Mouse (Mus musculus) spleen, postnatal 4 days (tissue): Measurements from ENCODE around the gene Rpl35.

Experiments
- DNase-seq, 2 experiments: peaks; one replicate each; pipeline ENCODE4 v3.0.0; 2022; ENCODE audit warnings: low spot score in 2 of 2

Gene Rpl35

GRCm38 (mm10) chr2:38997386-38998374 is 7.7 kb downstream of the Rpl35 start, which contains the start of gene Wdr38:
Gene Wdr38, plus strand, starts transcription at chr2:38997476.
- DNase-seq: peak; percentile 86 to 94

DNA sequence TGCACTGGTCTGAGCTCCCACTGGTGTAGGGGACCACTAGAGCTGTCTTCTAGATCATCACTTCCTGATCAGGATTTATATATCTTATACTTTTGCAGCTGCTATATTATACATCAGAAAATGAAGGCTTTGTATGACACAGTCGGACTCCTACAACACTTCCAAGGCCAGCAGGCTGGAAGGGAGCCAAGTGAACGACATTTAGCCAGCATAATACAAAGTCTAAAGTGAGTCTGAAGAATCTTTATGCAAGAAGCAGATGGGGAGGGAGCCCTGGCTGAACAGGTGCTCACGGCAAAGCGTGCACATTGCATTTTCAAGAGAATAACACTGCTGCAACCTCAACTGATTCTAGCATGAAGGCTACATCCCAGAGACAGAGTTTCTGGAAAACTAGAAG is 13.0 kb downstream of the Rpl35 start:
- no peak for DNase-seq

- no peak for DNase-seq
Observed at GRCm38 (mm10) chr2:38992004-38992403, 13.4 kb downstream of the Rpl35 start.

- no peak for DNase-seq
Observed at GRCm38 (mm10) chr2:38988929-38989328, 16.5 kb downstream of the Rpl35 start.

DNA sequence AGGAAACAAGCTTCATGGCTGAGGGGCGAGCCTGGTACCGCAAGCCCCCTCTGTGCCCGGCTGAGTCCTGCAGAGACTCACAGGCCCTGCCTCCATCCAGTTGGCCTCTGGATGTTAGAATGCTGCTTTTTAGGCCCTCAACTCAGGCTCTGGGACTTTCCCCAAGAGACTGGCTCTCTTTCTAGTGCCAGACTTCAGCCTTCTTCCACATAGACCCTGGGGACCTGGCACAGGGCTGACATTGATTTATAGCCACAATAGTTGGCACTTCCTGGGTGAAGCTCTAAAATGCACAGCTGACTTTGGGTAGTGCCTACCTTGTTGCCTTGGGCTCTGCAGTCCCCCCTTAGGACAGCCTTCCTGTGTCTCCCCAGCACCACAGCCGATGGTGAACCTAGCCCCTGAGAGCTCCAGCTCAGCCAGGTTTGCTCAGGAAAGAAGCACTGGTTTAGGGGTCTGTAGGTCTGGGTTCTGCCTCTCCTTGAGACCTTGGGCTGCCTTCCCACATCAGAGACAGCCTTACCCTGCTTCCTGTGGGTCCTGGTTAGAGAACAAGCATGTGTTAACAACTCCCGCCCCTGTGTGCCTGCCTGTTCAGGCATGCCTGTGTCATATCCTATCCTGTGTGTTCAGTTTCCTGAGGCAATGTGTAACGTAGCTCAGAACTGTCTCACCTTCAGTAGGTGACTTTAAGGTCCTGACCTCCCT is 17.5 kb downstream of the Rpl35 start:
- no peak for DNase-seq

GRCm38 (mm10) chr2:38987371-38987770 is 18.1 kb downstream of the Rpl35 start:
- no peak for DNase-seq

- DNase-seq: peak in 1 of 2 experiments; percentile 12
Observed at GRCm38 (mm10) chr2:38986580-38986979, 18.8 kb downstream of the Rpl35 start.

DNA sequence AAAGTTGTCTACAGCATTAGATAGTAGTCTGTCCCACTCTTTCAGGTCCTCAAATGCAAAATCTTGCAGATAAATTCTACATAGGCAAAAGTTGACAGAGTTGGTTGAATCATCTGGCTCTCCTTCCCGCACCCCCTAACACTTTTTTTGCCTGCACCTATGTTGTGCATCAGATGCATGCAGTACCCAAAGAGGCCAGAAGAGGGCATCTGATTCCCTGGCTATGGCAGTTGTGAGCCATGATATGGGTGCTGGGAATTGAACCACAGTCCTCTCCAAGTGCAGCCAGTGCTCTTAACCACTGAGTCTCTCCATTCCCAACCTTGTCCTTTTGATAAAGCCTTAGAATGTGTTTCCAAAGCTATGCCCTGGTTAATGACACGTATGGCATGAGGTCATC is 22.0 kb downstream of the Rpl35 start:
- DNase-seq: no peak

DNA sequence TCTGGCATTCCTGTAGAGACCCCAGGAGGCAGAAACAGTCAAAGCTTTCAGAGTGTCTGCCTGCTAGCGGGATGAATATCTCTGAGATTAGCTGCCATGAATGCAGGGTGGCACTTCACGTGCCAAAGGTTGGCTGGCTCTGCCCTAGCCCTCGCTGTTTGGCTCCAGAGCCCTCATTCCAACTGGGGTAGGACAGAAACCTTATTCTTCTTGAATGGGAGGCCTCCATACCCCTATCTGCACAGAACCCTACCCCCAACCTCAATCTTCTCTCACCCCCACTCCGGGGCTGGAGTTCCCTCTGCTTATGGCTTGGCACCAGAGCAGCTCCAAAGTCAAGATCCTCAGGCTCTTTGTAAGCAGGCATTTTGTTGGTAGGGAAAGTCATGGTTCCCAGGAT is 27.6 kb downstream of the Rpl35 start:
- DNase-seq: no peak

DNA sequence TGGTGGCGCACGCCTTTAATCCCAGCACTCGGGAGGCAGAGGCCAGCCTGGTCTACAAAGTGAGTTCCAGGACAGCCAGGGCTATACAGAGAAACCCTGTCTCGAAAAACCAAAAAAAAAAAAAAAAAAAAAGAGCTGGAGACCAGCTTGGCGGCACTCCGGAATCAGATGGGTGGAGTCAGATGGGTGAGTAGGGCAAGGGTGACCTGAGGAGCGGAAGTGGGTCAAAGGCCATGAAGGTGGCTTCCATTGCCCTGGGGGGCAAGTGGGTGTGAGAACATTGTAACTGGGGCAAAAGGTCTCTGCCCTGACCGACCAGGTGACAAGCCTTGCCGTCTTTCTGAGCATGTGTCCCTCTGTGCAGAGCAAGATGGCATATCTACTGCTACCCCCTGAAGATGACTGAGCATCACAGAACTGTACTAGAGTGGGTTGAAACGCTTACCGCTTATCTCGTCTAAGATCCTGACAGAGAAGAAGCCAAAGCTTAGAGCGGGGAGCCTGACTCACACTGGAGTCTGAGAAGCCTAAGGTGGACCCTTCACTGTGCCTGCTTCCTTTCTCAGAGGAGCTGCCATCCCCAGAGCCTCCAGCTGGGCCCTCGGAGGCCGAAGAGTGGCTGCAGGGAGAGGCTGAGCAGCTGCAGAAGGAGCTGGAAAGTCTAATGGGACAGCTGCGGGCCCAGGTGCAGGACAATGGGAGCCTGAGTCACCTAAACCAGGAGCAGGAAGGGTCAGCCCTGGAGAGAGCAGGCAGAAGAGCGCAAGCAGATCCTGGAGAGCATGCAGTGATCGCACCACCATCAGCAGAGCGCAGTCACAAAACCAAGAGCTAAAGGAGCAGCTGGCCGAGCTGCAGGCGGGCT is 29.3 kb downstream of the Rpl35 start:
- DNase-seq: no peak

GRCm38 (mm10) chr2:38975181-38975580 is 30.2 kb downstream of the Rpl35 start:
- DNase-seq: no peak

GRCm38 (mm10) chr2:38974171-38974570 is 31.3 kb downstream of the Rpl35 start:
- no peak for DNase-seq

DNA sequence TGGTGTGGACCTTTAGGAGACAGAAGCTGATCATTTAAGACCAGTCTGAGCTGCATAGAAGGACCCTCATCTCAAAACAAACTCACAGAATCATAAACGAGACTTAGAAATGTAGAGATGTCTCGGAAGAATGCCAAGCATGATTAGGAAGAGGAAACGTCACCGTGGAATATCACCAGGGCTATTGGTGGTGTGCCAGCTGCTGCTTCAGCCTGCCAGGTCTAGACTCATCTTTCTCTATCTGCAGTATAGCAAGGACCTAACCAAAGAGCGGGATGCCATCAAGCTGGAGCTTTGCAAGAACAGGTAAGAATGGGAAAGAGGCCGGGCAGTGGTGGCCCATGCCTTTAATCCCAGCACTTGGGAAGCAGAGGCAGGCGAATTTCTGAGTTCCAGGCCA is 31.7 kb downstream of the Rpl35 start:
- no peak for DNase-seq

GRCm38 (mm10) chr2:38973223-38973622 is 32.2 kb downstream of the Rpl35 start:
- DNase-seq: no peak

- DNase-seq: peak in 1 of 2 experiments; percentile 45
Observed at GRCm38 (mm10) chr2:38970057-38970456, 35.4 kb downstream of the Rpl35 start.

GRCm38 (mm10) chr2:38969650-38970049 is 35.8 kb downstream of the Rpl35 start:
- DNase-seq: no peak

- no peak for DNase-seq
Observed at GRCm38 (mm10) chr2:38964198-38964597, 41.2 kb downstream of the Rpl35 start.

- no peak for DNase-seq
Observed at GRCm38 (mm10) chr2:38957671-38958223, 47.7 kb downstream of the Rpl35 start.

- no peak for DNase-seq
Observed at GRCm38 (mm10) chr2:38956062-38956461, 49.4 kb downstream of the Rpl35 start.

GRCm38 (mm10) chr2:38953152-38953883 is 52.1 kb downstream of the Rpl35 start:
- DNase-seq: no peak
